Mouse (Mus musculus) testis, postnatal 14 days (tissue): ENCODE measurements around the gene Nck1.

ENCODE experiments used
- DNase-seq: peaks from one replicate; pipeline ENCODE4 v3.0.0; 2021; ENCODE audit warnings: low spot score

Gene Nck1

GRCm38 (mm10) chr9:100469681-100470080 lies 76.3 kb downstream of the Nck1 start:
- no peak for DNase-seq

GRCm38 (mm10) chr9:100468151-100468550 lies 77.8 kb downstream of the Nck1 start:
- no peak for DNase-seq

GRCm38 (mm10) chr9:100467653-100468052 lies 78.3 kb downstream of the Nck1 start:
- peak; percentile 54 for DNase-seq

- DNase-seq, result no peak
Observed at GRCm38 (mm10) chr9:100466743-100467142, 79.2 kb downstream of the Nck1 start.

GRCm38 (mm10) chr9:100465988-100466387 lies 79.9 kb downstream of the Nck1 start:
- no peak for DNase-seq

- no peak for DNase-seq
Observed at GRCm38 (mm10) chr9:100465380-100465779, 80.6 kb downstream of the Nck1 start.

- DNase-seq, result no peak
Observed at GRCm38 (mm10) chr9:100463771-100464170, 82.2 kb downstream of the Nck1 start.

- DNase-seq, result no peak
Observed at GRCm38 (mm10) chr9:100462098-100462497, 83.8 kb downstream of the Nck1 start.

- DNase-seq, result peak; percentile 38
Observed at GRCm38 (mm10) chr9:100461671-100462070, 84.3 kb downstream of the Nck1 start.

GRCm38 (mm10) chr9:100460203-100460602 lies 85.7 kb downstream of the Nck1 start:
- DNase-seq, result no peak

- DNase-seq, result no peak
Observed at GRCm38 (mm10) chr9:100457971-100458681, 87.8 kb downstream of the Nck1 start.

- DNase-seq, result no peak
Observed at GRCm38 (mm10) chr9:100454664-100454993, 91.3 kb downstream of the Nck1 start.

GRCm38 (mm10) chr9:100453944-100454663 lies 91.8 kb downstream of the Nck1 start:
- peak; percentile 60 for DNase-seq

- peak; percentile 48 for DNase-seq
Observed at GRCm38 (mm10) chr9:100452432-100452831, 93.5 kb downstream of the Nck1 start.

- peak; percentile 66 for DNase-seq
Observed at GRCm38 (mm10) chr9:100446059-100446686, 99.8 kb downstream of the Nck1 start.
